Comparison of ENCODE assay signal across 18 mouse cellular contexts in the genomic region with DNA sequence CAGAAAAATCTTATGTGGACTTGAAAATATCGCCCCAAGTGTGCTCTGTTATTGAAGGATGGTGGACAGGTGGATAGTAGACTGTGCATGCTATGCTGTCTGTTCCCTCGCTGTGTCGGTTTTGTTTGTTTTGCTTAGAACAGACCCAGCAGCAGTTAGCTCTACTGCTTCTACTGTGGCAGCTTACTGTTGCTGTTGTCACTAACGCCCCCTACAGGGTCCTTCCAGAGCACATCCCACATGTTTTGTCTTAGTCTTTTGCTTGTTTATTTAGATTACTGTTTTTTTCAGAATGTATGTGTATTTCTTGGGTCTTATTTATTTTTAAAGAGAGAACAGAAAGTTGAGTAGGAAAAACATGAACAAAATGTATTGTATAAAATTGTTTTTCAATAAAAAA. TPM values are rescaled to one million over a fixed set of nuclear protein-coding genes. Genes with fewer than 3 reads are reported as not detected.
A peak's percentile ranks its signal among the peaks of the same experiment; 100 is the strongest.
DNase-seq lines count a peak whose midpoint lies in the region; ATAC-seq and TF ChIP-seq lines count a peak whose summit lies in the region.
"Had no signal": no experiment of that assay in that cellular context is flagged by ENCODE, and none has a peak within 500 bp of the region (broad histone marks: within the 10 kb centered on the region; RNA-seq: fewer than 3 reads in every experiment).

No protein-coding gene starts in this region.

- peak; percentile 31 for TF ChIP-seq CTCF in gastrocnemius, adult 2 months (IDR thresholded peaks at IDR 0.05)
- peak; percentile 44 for TF ChIP-seq CTCF in lung, postnatal 0 days (IDR thresholded peaks at IDR 0.05)
- peak; percentile 36 to 47 (median 37) for TF ChIP-seq CTCF in MEL (IDR thresholded peaks at IDR 0.05 in 2 of 3, conservative IDR thresholded peaks at IDR 0.05 in 1 of 3; ENCODE audit: control insufficient read depth in 1 of 3, insufficient read depth in 1 of 3, low read depth in 2 of 3, low read length in 3 of 3, poor library complexity in 1 of 3, severe bottlenecking in 1 of 3)

- no peak overlapping the region for H3K4me2 ChIP-seq in lung, postnatal 0 days (replicated peaks; ENCODE audit: low read depth, low read length)
- H3K4me2 ChIP-seq in kidney, embryonic 14.5 days (replicated peaks; ENCODE audit: low read depth, low read length), result no peak overlapping the region
- H3K4me2 ChIP-seq: embryonic facial prominence, embryonic 15.5 days; hindbrain, embryonic 13.5 days had no signal

- no peak for DNase-seq in gastrocnemius, adult 2 months
- no peak for DNase-seq in gastrocnemius, postnatal 36 days
- DNase-seq in lung, postnatal 0 days (ENCODE audit: low spot score), result no peak
- no peak for DNase-seq in lung, postnatal 4 days
- peak; percentile 59 for DNase-seq in MEL (ENCODE audit: low read depth, low spot score)
- peak; percentile 4 for DNase-seq in mesoderm, embryonic 11.5 days (ENCODE audit: low read depth, low spot score)
- DNase-seq in heart, postnatal 14 days, result no peak
- DNase-seq: adrenal gland, postnatal 36 days; cerebellum, adult 9-10 months; lung, adult 18-20 months had no signal

- H3K79me2 ChIP-seq in MEL (ENCODE audit: control insufficient read depth, insufficient read depth, low read length, poor library complexity), result peaks cover 1% of the 10 kb centered on the region; the same call in 1 of the 2 replicates

- TF ChIP-seq RAD21 in MEL (IDR thresholded peaks at IDR 0.05; ENCODE audit: low read depth, low read length), result no peak; the same call in 1 of the 2 replicates

- TF ChIP-seq EP300 in lung, postnatal 0 days (IDR thresholded peaks at IDR 0.05), result no peak
- TF ChIP-seq EP300 in MEL (IDR thresholded peaks at IDR 0.05; ENCODE audit: low read depth in 1 of 2, low read length in 2 of 2), result no peak

- H3K4me3 ChIP-seq in gastrocnemius, adult 2 months, result no peak overlapping the region
- no peak overlapping the region for H3K4me3 ChIP-seq in lung, postnatal 0 days (ENCODE audit: low read depth, low read length)
- H3K4me3 ChIP-seq in MEL (ENCODE audit: control insufficient read depth in 1 of 2, insufficient read depth in 1 of 2, low read depth in 2 of 2, low read length in 2 of 2), result no peak overlapping the region
- H3K4me3 ChIP-seq in kidney, embryonic 14.5 days (ENCODE audit: low read length), result no peak overlapping the region
- H3K4me3 ChIP-seq: embryonic facial prominence, embryonic 15.5 days; hindbrain, embryonic 13.5 days had no signal

- no peak overlapping the region for H3K9ac ChIP-seq in lung, postnatal 0 days (replicated peaks; ENCODE audit: low read depth)
- no peak overlapping the region for H3K9ac ChIP-seq in MEL (ENCODE audit: control insufficient read depth, low read depth, low read length, poor library complexity, severe bottlenecking)
- H3K9ac ChIP-seq in kidney, embryonic 14.5 days (ENCODE audit: low read depth, low read length), result no peak overlapping the region
- H3K9ac ChIP-seq: embryonic facial prominence, embryonic 15.5 days; hindbrain, embryonic 13.5 days had no signal

- TF ChIP-seq POLR2A in MEL (IDR thresholded peaks at IDR 0.05; ENCODE audit: control insufficient read depth in 1 of 2, insufficient read depth in 1 of 2, low read depth in 1 of 2, low read length in 2 of 2, poor library complexity in 1 of 2), result no peak

- no peaks in the 10 kb centered on the region for H3K9me3 ChIP-seq in lung, postnatal 0 days (ENCODE audit: low read length)
- no peaks in the 10 kb centered on the region for H3K9me3 ChIP-seq in MEL (replicated peaks; ENCODE audit: insufficient read depth, low read length)
- no peaks in the 10 kb centered on the region for H3K9me3 ChIP-seq in kidney, embryonic 14.5 days (ENCODE audit: control insufficient read depth, low read length)
- H3K9me3 ChIP-seq: embryonic facial prominence, embryonic 15.5 days; G1E; hindbrain, embryonic 13.5 days had no signal

- H3K27me3 ChIP-seq in lung, postnatal 0 days (replicated peaks; ENCODE audit: insufficient read depth, low read length), result no peaks in the 10 kb centered on the region
- H3K27me3 ChIP-seq in MEL (ENCODE audit: control insufficient read depth in 1 of 2, insufficient read depth in 2 of 2, low read length in 2 of 2), result no peaks in the 10 kb centered on the region
- H3K27me3 ChIP-seq in kidney, embryonic 14.5 days (ENCODE audit: control insufficient read depth, insufficient read depth, low read length), result no peaks in the 10 kb centered on the region
- H3K27me3 ChIP-seq: embryonic facial prominence, embryonic 15.5 days; hindbrain, embryonic 13.5 days had no signal

- 55% methylated on average over 4 of the region's 4 CpGs for WGBS in lung, postnatal 0 days
- 74% methylated on average over 4 of the region's 4 CpGs for WGBS in kidney, embryonic 14.5 days

- H3K4me1 ChIP-seq in lung, postnatal 0 days (ENCODE audit: insufficient read depth, low read depth, low read length), result no peaks in the 10 kb centered on the region
- no peaks in the 10 kb centered on the region for H3K4me1 ChIP-seq in MEL (ENCODE audit: control insufficient read depth in 1 of 2, insufficient read depth in 2 of 2, low read length in 2 of 2)
- H3K4me1 ChIP-seq in kidney, embryonic 14.5 days (ENCODE audit: control insufficient read depth, insufficient read depth, low read length), result no peaks in the 10 kb centered on the region
- H3K4me1 ChIP-seq: embryonic facial prominence, embryonic 15.5 days; hindbrain, embryonic 13.5 days had no signal

- no peak overlapping the region for H3K27ac ChIP-seq in gastrocnemius, adult 2 months
- no peak overlapping the region for H3K27ac ChIP-seq in lung, postnatal 0 days (ENCODE audit: low read length)
- no peak overlapping the region for H3K27ac ChIP-seq in MEL (ENCODE audit: control insufficient read depth, low read depth, low read length)
- H3K27ac ChIP-seq in kidney, embryonic 14.5 days (ENCODE audit: low read depth, low read length), result no peak overlapping the region
- H3K27ac ChIP-seq: embryonic facial prominence, embryonic 15.5 days; hindbrain, embryonic 13.5 days had no signal

- intact Hi-C loops in gastrocnemius, adult 2 months (cut with DNase I), result no loop called here
- intact Hi-C loops in gastrocnemius, postnatal 36 days (cut with DNase I), result no loop called here
- intact Hi-C loops in heart, postnatal 14 days (cut with DNase I), result loop anchor here (10.0 kb wide), 1 partner anchor 518 kb away; no protein-coding TSS in a partner anchor

- H3K36me3 ChIP-seq in lung, postnatal 0 days (ENCODE audit: insufficient read depth, low read length), result peaks cover 36% of the 10 kb centered on the region
- H3K36me3 ChIP-seq in MEL (ENCODE audit: control insufficient read depth in 1 of 2, insufficient read depth in 2 of 2, low read length in 2 of 2), result peaks cover 8 to 68% of the 10 kb centered on the region in 2 experiments
- H3K36me3 ChIP-seq in kidney, embryonic 14.5 days (ENCODE audit: control insufficient read depth, insufficient read depth, low read length), result peaks cover 86% of the 10 kb centered on the region

- no peak for ATAC-seq in lung, postnatal 0 days
- no peak for ATAC-seq in kidney, embryonic 14.5 days (ENCODE audit: low FRiP score, low TSS enrichment)
- ATAC-seq: forebrain, embryonic 16.5 days; midbrain, embryonic 16.5 days had no signal

TF ChIP-seq in MEL, 35 proteins besides CTCF, POLR2A, EP300 and RAD21:
- no peak for TF ChIP-seq TAL1 (IDR thresholded peaks at IDR 0.05; ENCODE audit: low read length)
- TF ChIP-seq JUND (IDR thresholded peaks at IDR 0.05; ENCODE audit: low read depth, low read length), result no peak
- TF ChIP-seq SMC3 (IDR thresholded peaks at IDR 0.05; ENCODE audit: low read depth, low read length), result peak; percentile 15; the same call in 1 of the 2 replicates
- no peak for TF ChIP-seq UBTF (IDR thresholded peaks at IDR 0.05; ENCODE audit: borderline replicate concordance, insufficient read depth, low read depth, low read length)

RNA-seq across cellular contexts. Expression of gene Uqcrc2, which starts 8.2 kb away (rescaled TPM):
- 100 to 1,000 TPM; 459 to 637 TPM for total RNA-seq in gastrocnemius, adult 2 months (2021)
- 100 to 1,000 TPM; 505 to 521 TPM for total RNA-seq in gastrocnemius, postnatal 36 days (2021)
- 118 and 123 TPM in 2 replicates for polyA plus RNA-seq in lung, postnatal 0 days (2015; fragmentation: Nextera tagmentation; extraction: Ambion mirVana)
- total RNA-seq in MEL (2012; rRNA removed), result 229 and 244 TPM in 2 replicates
- polyA plus RNA-seq in MEL (2012; ENCODE audit: insufficient read depth in 1 of 2, insufficient read length in 2 of 2, low read depth in 1 of 2, low replicate concordance in 2 of 2, missing spikeins in 1 of 2), result 100 to 1,000 TPM; 338 to 659 TPM
- total RNA-seq in heart, postnatal 14 days (2021), result 1,000 to 10,000 TPM; 1,074 to 1,083 TPM
- 210 and 232 TPM in 2 replicates for polyA plus RNA-seq in kidney, embryonic 14.5 days (2014; fragmentation: Nextera tagmentation; extraction: Ambion mirVana)

RNA-seq across cellular contexts. Expression of gene Pdzd9, which starts 26.9 kb away (rescaled TPM):
- total RNA-seq in gastrocnemius, adult 2 months (2021), result not detected
- total RNA-seq in gastrocnemius, postnatal 36 days (2021), result not detected
- 0.24 and 0.31 TPM in 2 replicates for polyA plus RNA-seq in lung, postnatal 0 days (2015; fragmentation: Nextera tagmentation; extraction: Ambion mirVana)
- total RNA-seq in MEL (2012; rRNA removed), result 0.92 TPM in 2 replicates
- polyA plus RNA-seq in MEL (2012; ENCODE audit: insufficient read depth in 1 of 2, insufficient read length in 2 of 2, low read depth in 1 of 2, low replicate concordance in 2 of 2, missing spikeins in 1 of 2), result under 1 TPM in 1 of 2 experiments, not detected in 1; 0.31 TPM
- total RNA-seq in heart, postnatal 14 days (2021), result not detected
- 0.16 and 0.46 TPM in 2 replicates for polyA plus RNA-seq in kidney, embryonic 14.5 days (2014; fragmentation: Nextera tagmentation; extraction: Ambion mirVana)
- total RNA-seq: adrenal gland, postnatal 36 days; left cerebral cortex, postnatal 10 days had no signal
- polyA plus RNA-seq: G1E; small intestine, adult 2 months had no signal

RNA-seq across cellular contexts. Expression of gene Mosmo, which starts 34.2 kb away (rescaled TPM):
- total RNA-seq in gastrocnemius, adult 2 months (2021), result 10 to 100 TPM; 19.5 to 23.0 TPM
- total RNA-seq in gastrocnemius, postnatal 36 days (2021), result 10 to 100 TPM; 16.4 to 16.7 TPM
- 13.1 and 13.2 TPM in 2 replicates for polyA plus RNA-seq in lung, postnatal 0 days (2015; fragmentation: Nextera tagmentation; extraction: Ambion mirVana)
- total RNA-seq in MEL (2012; rRNA removed), result 18.6 and 20.0 TPM in 2 replicates
- polyA plus RNA-seq in MEL (2012; ENCODE audit: insufficient read depth in 1 of 2, insufficient read length in 2 of 2, low read depth in 1 of 2, low replicate concordance in 2 of 2, missing spikeins in 1 of 2), result 10 to 100 TPM; 23.5 to 30.0 TPM
- total RNA-seq in heart, postnatal 14 days (2021), result 10 to 100 TPM; 27.8 to 29.2 TPM
- polyA plus RNA-seq in kidney, embryonic 14.5 days (2014; fragmentation: Nextera tagmentation; extraction: Ambion mirVana), result 14.6 and 23.9 TPM in 2 replicates

Comparison
In these comparisons a context has a peak if more than half of its experiments do, and no peak if none do; other contexts are left out.
1. DNase-seq: peak in MEL (single experiment) and mesoderm, embryonic 11.5 days (single experiment); none in gastrocnemius, adult 2 months (single experiment), gastrocnemius, postnatal 36 days (0 of 2), lung, postnatal 0 days (single experiment), lung, postnatal 4 days (0 of 2) and heart, postnatal 14 days (0 of 2).
2. Peak in every context shown above with its lines, with median percentiles within 50 percentile points of each other: CTCF ChIP-seq.